In the genomic region with DNA sequence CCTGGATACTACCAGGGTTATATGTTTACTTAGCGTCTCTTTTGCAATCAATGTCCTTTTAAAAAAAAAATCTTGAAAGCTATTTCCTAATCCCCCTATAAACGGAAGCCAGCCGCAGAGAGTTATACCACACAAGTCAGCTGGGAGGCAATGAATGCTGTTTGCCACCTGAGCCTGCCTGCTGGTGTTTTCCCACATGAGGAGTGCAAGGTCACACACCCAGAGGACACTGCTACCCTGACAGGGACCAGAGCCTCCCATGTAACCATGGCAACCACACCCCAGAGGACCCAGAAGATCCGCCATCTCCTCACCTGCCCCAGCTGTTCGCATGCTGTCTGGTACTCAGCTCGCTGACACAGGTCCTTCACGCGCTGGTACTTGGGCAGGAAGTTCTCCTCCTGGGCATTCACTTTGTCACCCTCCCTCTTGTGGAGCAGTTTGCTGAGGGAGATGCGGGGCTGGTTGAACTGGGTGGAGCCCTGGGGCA, we compare ENCODE assay signal across 16 mouse cellular contexts.
DNase-seq lines count a peak whose midpoint lies in the region; ATAC-seq lines count a peak whose summit lies in the region.
"Had no signal": no experiment of that assay in that cellular context is flagged by ENCODE, and none has a peak within 500 bp of the region (broad histone marks: within the 10 kb centered on the region; RNA-seq: fewer than 3 reads in every experiment).

No protein-coding gene starts in this region.

- no peaks in the 10 kb centered on the region; the same call in 1 of the 2 replicates for H3K4me1 ChIP-seq in neural tube, embryonic 11.5 days (ENCODE audit: control insufficient read depth, insufficient read depth, low read length)
- H3K4me1 ChIP-seq: forebrain, embryonic 15.5 days had no signal

- intact Hi-C loops in heart, postnatal 25 days (cut with DNase I), result loop anchor here (10.0 kb wide), 1 partner anchor 721 kb away; a partner anchor contains a TSS

- H3K27me3 ChIP-seq in neural tube, embryonic 11.5 days (ENCODE audit: control insufficient read depth, insufficient read depth, low read length), result no peaks in the 10 kb centered on the region
- H3K27me3 ChIP-seq: embryonic facial prominence, embryonic 13.5 days; forebrain, embryonic 15.5 days; limb, embryonic 12.5 days had no signal

- ATAC-seq in neural tube, embryonic 11.5 days (ENCODE audit: insufficient read depth, low FRiP score, low TSS enrichment), result no peak
- peak; percentile 71 for ATAC-seq in granulocyte monocyte progenitor cell, adult 5-6 weeks (replicated peaks; ENCODE audit: poor library complexity, severe bottlenecking)
- ATAC-seq in inflammation-experienced regulatory T-cells, adult 6 months, result no peak
- ATAC-seq: forebrain, embryonic 15.5 days; hindbrain, postnatal 0 days had no signal

- no peaks in the 10 kb centered on the region for H3K9me3 ChIP-seq in neural tube, embryonic 11.5 days (ENCODE audit: control insufficient read depth, low read length)
- H3K9me3 ChIP-seq: embryonic facial prominence, embryonic 13.5 days; forebrain, embryonic 15.5 days; heart, embryonic 10.5 days; limb, embryonic 12.5 days had no signal

- DNase-seq in heart, adult 11 months, result peak; percentile 90
- DNase-seq in heart, postnatal 25 days (ENCODE audit: low spot score), result no peak
- DNase-seq in neural tube, embryonic 11.5 days (ENCODE audit: low spot score), result no peak
- no peak for DNase-seq in neural tube, embryonic 10.5 days (ENCODE audit: extremely low spot score, low spot score)
- peak; percentile 26 to 59 for DNase-seq in lung, postnatal 4 days
- no peak for DNase-seq in cerebellum, adult 11 months
- DNase-seq: cerebellum, postnatal 10 days; right cerebral cortex, adult 18-20 months; thymus, postnatal 14 days had no signal

- H3K36me3 ChIP-seq in neural tube, embryonic 11.5 days (ENCODE audit: control insufficient read depth, insufficient read depth, low read length), result peaks cover 16% of the 10 kb centered on the region
- H3K36me3 ChIP-seq: forebrain, embryonic 15.5 days had no signal

- whole genome bisulfite sequencing in neural tube, embryonic 11.5 days, result 79% methylated on average over 9 of the region's 9 CpGs

- no peak overlapping the region for H3K4me3 ChIP-seq in neural tube, embryonic 11.5 days (ENCODE audit: low read depth, low read length)
- H3K4me3 ChIP-seq: embryonic facial prominence, embryonic 13.5 days; forebrain, embryonic 15.5 days; heart, embryonic 10.5 days; limb, embryonic 12.5 days had no signal

- H3K9ac ChIP-seq in neural tube, embryonic 11.5 days (ENCODE audit: low read length), result no peak overlapping the region
- H3K9ac ChIP-seq: forebrain, embryonic 15.5 days; limb, embryonic 12.5 days had no signal

- H3K27ac ChIP-seq in neural tube, embryonic 11.5 days (ENCODE audit: low read depth, low read length), result 0 out of 2 replicates have a peak overlapping the region, but pooled peaks have one; percentile 10
- H3K27ac ChIP-seq: embryonic facial prominence, embryonic 13.5 days; forebrain, embryonic 15.5 days; heart, embryonic 10.5 days; hindbrain, postnatal 0 days; limb, embryonic 12.5 days had no signal

- H3K4me2 ChIP-seq in neural tube, embryonic 11.5 days (ENCODE audit: low read depth), result no peak overlapping the region
- H3K4me2 ChIP-seq: embryonic facial prominence, embryonic 13.5 days; forebrain, embryonic 15.5 days; limb, embryonic 12.5 days had no signal

Comparison
In these comparisons a context has a peak if more than half of its experiments do, and no peak if none do; other contexts are left out.
1. DNase-seq: peak in heart, adult 11 months (single experiment) and lung, postnatal 4 days (2 of 2); none in heart, postnatal 25 days (single experiment), neural tube, embryonic 11.5 days (single experiment), neural tube, embryonic 10.5 days (single experiment) and cerebellum, adult 11 months (single experiment).